Mouse (Mus musculus) heart, embryonic 13.5 days (tissue): ENCODE measurements at regions not wholly inside any gene's neighbourhood (a gene's known extent, or its start where the extent isn't known, plus 50 kb on each side); places are given as distances from the start of the nearest gene placed in this dataset.

Experiments used
- ATAC-seq: fragments of 200-750 bp; cut with Nextera tagmentation; 2 replicates; pipeline ENCODE4 v1.8.0; 2017; ENCODE audit warnings: moderate TSS enrichment; ENCODE audit not compliant: insufficient number of reproducible peaks, low FRiP score, low TSS enrichment; ENCODE audit errors: extremely low read depth
- H3K27ac ChIP-seq: fragments of 300-500 bp; sonication (generic); replicated peaks from 2 replicates; pipeline ENCODE4 v1.5.1; 2015; ENCODE audit warnings: moderate library complexity, mild to moderate bottlenecking, inconsistent platforms
- H3K27me3 ChIP-seq: fragments of 300-500 bp; sonication (generic); replicated peaks from 2 replicates; pipeline ENCODE4 v1.6.1; 2015; ENCODE audit warnings: mild to moderate bottlenecking, inconsistent platforms
- H3K36me3 ChIP-seq: fragments of 300-500 bp; sonication (generic); 2 replicates; pipeline ENCODE4 v1.6.1; 2015; ENCODE audit warnings: mild to moderate bottlenecking, inconsistent platforms
- H3K4me1 ChIP-seq: fragments of 300-500 bp; sonication (generic); 2 replicates; pipeline ENCODE4 v1.6.1; 2015; ENCODE audit warnings: inconsistent platforms
- H3K4me2 ChIP-seq: fragments of 300-500 bp; sonication (generic); 2 replicates; pipeline ENCODE4 v1.6.1; 2015; ENCODE audit warnings: inconsistent platforms, mild to moderate bottlenecking, moderate library complexity
- H3K4me3 ChIP-seq: fragments of 300-500 bp; sonication (generic); 2 replicates; pipeline ENCODE4 v1.5.1; 2015; ENCODE audit warnings: moderate library complexity, mild to moderate bottlenecking, inconsistent platforms
- H3K9ac ChIP-seq: fragments of 300-500 bp; sonication (generic); 2 replicates; pipeline ENCODE4 v1.6.1; 2015; ENCODE audit warnings: inconsistent platforms, mild to moderate bottlenecking, moderate library complexity
- H3K9me3 ChIP-seq: fragments of 300-500 bp; sonication (generic); 2 replicates; pipeline ENCODE4 v1.6.1; 2016; ENCODE audit warnings: inconsistent platforms
- WGBS: fragments of 180-500 bp; shearing (Covaris S2); methylation state at CpG from one replicate; pipeline ENCODE4 v1.1.7; 2015; ENCODE audit warnings: mixed read lengths; 5-methylcytosine and 5-hydroxymethylcytosine counted together

DNA sequence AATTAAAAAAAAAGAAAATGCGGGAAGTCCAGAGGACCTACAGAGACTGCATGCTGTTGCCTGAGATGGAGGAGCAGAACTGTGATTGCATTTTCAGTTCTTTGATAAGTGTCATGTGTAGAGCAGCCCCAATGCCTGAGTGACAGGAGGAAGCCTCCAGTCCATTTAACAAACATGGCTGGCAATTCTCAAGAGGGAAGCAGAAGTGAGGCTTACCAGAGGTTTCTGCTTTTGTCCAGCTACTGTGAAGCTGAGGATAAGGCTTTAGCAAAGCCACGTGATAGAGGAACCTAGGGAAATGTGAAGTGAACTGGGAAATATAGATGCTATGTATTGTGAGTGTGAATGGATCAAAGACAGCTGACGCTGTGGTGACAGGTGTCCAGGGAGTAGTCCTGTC, 56.6 kb downstream of the Sucnr1 start:
- H3K4me1 ChIP-seq: no peaks in the 10 kb centered on the region
- no peak overlapping the region for H3K27ac ChIP-seq
- no peaks in the 10 kb centered on the region for H3K36me3 ChIP-seq
- no peak overlapping the region for H3K4me2 ChIP-seq
- H3K9me3 ChIP-seq: no peaks in the 10 kb centered on the region
- no peak overlapping the region for H3K9ac ChIP-seq
- no peak overlapping the region for H3K4me3 ChIP-seq
- no peak for ATAC-seq
- WGBS: 62% methylated on average over 3 of the region's 3 CpGs
- H3K27me3 ChIP-seq: no peaks in the 10 kb centered on the region

DNA sequence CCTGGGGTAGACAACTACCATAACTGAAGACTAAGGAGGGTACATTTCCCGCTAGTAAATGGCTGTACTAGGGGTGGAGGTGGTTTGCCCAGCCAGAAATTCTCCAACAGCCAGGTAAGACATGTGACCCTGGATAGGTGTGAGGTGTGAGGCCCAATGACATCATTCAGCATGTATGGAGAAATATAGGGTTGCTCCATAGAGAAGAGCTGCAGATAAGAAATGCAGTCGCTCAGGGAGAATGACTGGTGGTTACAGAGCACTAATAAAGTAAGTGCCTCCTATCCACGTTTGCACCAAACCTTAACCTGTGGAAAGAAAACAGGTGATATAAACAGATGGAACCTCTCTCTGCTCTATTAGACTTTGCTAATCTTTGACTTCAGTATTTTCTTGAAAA, 78.2 kb downstream of the Sucnr1 start:
- no peaks in the 10 kb centered on the region for H3K27me3 ChIP-seq
- ATAC-seq: no peak
- 76% methylated on average over 3 of the region's 3 CpGs for WGBS

DNA sequence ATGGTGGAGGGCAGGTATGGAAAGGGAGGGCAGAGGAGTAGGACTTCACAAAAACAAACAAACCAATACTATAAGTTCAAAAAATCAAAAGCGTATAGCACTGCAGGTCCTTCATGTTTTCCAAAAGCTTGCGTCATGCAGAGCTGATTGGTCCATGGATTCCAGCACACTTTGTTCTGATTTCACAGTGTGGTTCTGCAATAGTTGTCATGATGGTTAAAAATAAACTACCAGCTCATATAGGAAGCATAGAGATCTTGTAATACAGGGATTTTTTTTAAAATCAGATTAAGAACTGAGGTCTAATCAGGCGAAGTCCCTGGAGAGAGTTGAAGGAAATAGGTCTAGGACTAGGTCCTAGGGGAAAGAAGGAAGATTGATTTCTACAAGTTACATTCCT, 86.0 kb downstream of the Sucnr1 start:
- Histone ChIP-seq H3K4me1 (peaks cover 13% of the 10 kb centered on the region), H3K27ac (no peak overlapping the region), H3K36me3 (no peaks in the 10 kb centered on the region), H3K4me2 (no peak overlapping the region), H3K4me3 (no peak overlapping the region), H3K9ac (no peak overlapping the region), H3K9me3 (no peaks in the 10 kb centered on the region), H3K27me3 (no peaks in the 10 kb centered on the region)
- WGBS: 83% methylated on average over 3 of the region's 3 CpGs
- no peak for ATAC-seq

More for the DNA sequence above, 78.2 kb downstream of the Sucnr1 start:
- Histone ChIP-seq H3K4me3 (no peak overlapping the region), H3K27ac (no peak overlapping the region), H3K9ac (no peak overlapping the region), H3K4me1 (no peaks in the 10 kb centered on the region), H3K4me2 (no peak overlapping the region), H3K36me3 (no peaks in the 10 kb centered on the region), H3K9me3 (no peaks in the 10 kb centered on the region)

DNA sequence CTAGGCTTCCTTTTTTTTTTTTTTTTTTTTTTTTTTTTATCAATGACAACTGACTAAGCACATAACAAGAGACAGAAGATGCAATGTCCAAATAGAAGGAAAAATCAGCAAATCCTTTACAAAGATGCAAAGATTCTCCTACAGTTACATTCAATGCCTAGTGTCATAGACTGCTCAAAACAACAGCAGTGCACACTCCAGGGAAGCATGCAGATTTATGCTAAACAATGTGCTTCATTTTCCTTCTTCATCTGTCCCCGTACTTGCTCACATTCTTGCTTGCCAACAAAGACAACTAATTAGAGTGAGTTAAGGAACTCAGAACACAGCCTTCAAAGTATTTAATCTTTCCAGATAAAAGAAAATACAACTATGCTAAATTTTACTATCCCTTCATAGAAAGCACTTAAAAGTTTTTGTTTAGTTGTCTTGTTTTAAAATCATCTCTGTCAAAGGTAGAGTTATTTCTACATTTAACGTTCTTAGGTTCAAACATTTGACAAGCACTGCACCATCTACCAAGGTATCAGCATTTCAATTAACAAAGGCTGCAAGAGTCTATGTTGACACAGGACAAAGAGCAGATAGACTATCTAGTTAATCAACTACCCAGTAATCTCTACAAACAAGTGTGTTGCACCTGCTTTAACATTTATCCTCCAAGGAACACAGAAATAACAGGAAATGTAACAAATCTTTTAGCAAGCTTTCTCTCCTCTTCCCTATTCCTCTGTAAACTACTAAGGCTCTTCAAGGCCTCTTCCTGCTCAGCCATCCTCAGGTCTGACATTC, 86.7 kb downstream of the Sucnr1 start:
- WGBS: 35% methylated on average over 2 of the region's 2 CpGs
- H3K27me3 ChIP-seq: no peaks in the 10 kb centered on the region
- peaks cover 13% of the 10 kb centered on the region for H3K4me1 ChIP-seq
- H3K9ac ChIP-seq: no peak overlapping the region
- no peak overlapping the region for H3K4me2 ChIP-seq
- H3K9me3 ChIP-seq: no peaks in the 10 kb centered on the region
- ATAC-seq: no peak
- no peak overlapping the region for H3K27ac ChIP-seq
- no peak overlapping the region for H3K4me3 ChIP-seq
- no peaks in the 10 kb centered on the region for H3K36me3 ChIP-seq

DNA sequence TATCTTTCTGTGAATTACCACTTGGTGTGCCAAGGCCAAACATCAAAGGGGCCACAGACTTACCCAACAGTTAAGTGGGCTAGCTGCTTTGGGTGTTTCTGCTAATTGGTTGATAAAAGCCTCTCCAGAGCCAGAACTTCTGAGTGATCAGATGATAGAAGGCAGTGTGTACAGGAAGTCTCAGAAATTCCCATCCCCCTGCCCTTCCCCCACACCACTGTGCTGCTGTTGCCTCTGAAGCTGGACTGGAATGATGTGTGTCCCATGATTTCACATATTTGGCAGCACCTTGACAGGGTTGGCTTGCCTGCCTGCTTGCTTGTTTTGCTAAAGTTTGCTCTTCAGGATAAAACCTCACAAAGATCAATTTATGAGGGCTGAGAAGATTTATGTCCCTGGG, 87.9 kb downstream of the Sucnr1 start:
- Histone ChIP-seq H3K27me3 (no peaks in the 10 kb centered on the region), H3K4me1 (peaks cover 13% of the 10 kb centered on the region), H3K9me3 (no peaks in the 10 kb centered on the region), H3K27ac (no peak overlapping the region), H3K4me2 (no peak overlapping the region), H3K36me3 (no peaks in the 10 kb centered on the region), H3K9ac (no peak overlapping the region), H3K4me3 (no peak overlapping the region)
- no peak for ATAC-seq

DNA sequence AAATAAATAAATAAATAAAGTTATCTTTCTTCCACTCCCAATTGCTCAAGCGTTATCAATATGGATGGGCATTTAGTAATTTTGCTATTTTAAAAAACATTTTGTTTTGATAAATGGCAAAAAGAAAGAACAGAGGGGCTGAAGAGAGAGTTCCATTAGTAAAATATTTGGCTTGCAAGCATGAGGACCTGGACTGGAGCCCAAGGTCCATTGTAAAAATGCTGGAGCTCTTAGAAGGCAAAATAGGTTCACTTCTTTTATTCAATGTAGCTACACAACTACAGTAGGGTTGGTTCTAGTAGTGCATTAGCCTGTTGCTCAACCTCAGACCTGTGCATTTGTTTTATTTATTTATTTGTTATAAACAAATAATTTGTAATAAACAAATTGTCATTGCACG, 102.8 kb downstream of the Sucnr1 start:
- Histone ChIP-seq H3K4me3 (no peak overlapping the region), H3K4me2 (no peak overlapping the region), H3K9ac (no peak overlapping the region), H3K9me3 (no peaks in the 10 kb centered on the region), H3K27ac (no peak overlapping the region), H3K27me3 (no peaks in the 10 kb centered on the region), H3K36me3 (no peaks in the 10 kb centered on the region), H3K4me1 (no peaks in the 10 kb centered on the region)
- 81% methylated on average over 2 of the region's 2 CpGs for WGBS
- no peak for ATAC-seq

DNA sequence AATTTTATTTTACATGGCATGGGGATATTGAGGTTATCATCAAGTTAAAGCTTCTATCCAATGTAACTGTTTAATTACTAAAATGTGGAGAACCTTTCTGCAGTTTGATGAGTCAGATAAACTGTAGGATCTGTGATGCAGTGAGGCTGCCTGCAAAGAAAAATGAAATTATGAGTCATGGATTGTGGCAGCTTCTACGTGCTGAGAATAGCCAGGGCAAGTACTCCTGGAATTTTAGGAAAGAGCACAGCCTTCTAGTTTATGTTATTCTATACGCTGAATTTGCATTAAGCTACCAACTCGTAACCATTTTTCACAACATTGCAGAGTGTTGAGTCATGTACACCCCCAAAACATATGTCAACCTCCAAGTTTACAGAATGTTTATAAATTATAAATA, 114.4 kb downstream of the Sucnr1 start:
- no peak overlapping the region for H3K27ac ChIP-seq
- H3K4me2 ChIP-seq: no peak overlapping the region
- no peaks in the 10 kb centered on the region for H3K9me3 ChIP-seq
- no peaks in the 10 kb centered on the region for H3K4me1 ChIP-seq
- no peaks in the 10 kb centered on the region for H3K27me3 ChIP-seq
- no peaks in the 10 kb centered on the region for H3K36me3 ChIP-seq
- H3K4me3 ChIP-seq: no peak overlapping the region
- 85% methylated on average over 3 of the region's 3 CpGs for WGBS
- no peak overlapping the region for H3K9ac ChIP-seq
- no peak for ATAC-seq

DNA sequence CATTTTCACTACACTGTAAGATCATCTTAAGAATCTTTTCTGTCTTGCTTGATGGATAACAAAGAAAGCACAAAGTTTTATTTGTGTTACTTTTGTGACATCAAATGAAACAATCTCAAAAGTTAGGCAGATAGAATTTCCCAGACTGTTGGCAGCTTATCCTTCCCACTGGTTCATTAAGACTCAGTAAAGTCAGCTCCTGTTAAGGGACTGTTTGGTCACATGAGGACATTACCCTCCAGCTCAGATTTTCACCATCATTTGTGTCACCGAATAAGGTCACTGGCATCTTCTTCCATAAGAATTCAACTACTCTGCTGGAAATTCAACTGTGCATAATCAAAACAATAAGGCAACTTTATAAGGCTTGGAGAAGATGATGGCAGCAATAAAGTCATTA, 126.3 kb downstream of the Sucnr1 start:
- H3K4me1 ChIP-seq: no peaks in the 10 kb centered on the region
- no peak overlapping the region for H3K27ac ChIP-seq
- 74% methylated on average over 1 of the region's 1 CpGs for WGBS
- no peak overlapping the region for H3K4me2 ChIP-seq
- H3K9ac ChIP-seq: no peak overlapping the region
- H3K36me3 ChIP-seq: no peaks in the 10 kb centered on the region
- no peaks in the 10 kb centered on the region for H3K27me3 ChIP-seq
- no peaks in the 10 kb centered on the region for H3K9me3 ChIP-seq
- no peak overlapping the region for H3K4me3 ChIP-seq
- ATAC-seq: no peak

DNA sequence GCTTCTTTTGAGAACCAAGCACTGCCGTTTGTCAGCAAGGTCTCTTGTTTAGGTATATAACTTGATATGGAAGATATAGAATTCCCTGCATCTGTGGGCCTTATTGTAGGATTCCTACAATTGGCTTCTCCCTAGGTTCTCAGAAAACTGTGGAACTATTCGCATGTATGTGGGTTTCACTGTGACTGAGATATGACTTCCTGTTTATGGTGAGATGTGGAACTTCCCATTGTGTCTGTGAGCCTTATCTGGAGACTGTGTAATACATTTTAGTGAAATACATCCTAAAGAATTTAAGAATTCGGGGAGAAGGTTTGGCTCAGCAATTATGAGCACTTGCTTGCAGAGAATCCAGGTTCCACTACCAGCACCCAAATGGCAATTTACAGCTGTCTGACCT, 137.3 kb downstream of the Sucnr1 start:
- H3K4me3 ChIP-seq: no peak overlapping the region
- H3K27ac ChIP-seq: no peak overlapping the region
- no peak overlapping the region for H3K4me2 ChIP-seq
- no peaks in the 10 kb centered on the region for H3K4me1 ChIP-seq
- H3K9ac ChIP-seq: no peak overlapping the region
- H3K9me3 ChIP-seq: no peaks in the 10 kb centered on the region
- H3K27me3 ChIP-seq: no peaks in the 10 kb centered on the region
- ATAC-seq: no peak
- no peaks in the 10 kb centered on the region for H3K36me3 ChIP-seq
- WGBS: 43% methylated on average over 3 of the region's 3 CpGs

DNA sequence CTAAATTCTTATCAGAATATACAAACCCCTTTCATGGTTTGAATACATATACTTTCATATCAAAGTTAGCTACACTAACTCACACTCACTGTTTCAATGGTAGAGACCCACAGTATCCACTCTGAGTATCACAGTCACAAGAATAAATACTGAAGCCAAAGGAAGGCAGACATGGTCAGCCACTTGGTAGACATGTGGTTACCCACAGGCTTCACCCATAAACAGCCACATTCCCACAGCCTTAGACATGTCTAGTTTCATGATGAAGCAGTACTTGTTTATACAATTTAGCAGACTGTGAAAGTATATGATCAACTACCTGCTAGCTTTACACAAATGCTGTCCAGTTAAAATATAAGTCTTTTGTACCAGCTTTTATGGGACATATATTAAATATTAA, 159.0 kb downstream of the Sucnr1 start:
- Histone ChIP-seq H3K27ac (no peak overlapping the region), H3K4me1 (no peaks in the 10 kb centered on the region), H3K9ac (no peak overlapping the region), H3K36me3 (no peaks in the 10 kb centered on the region), H3K27me3 (no peaks in the 10 kb centered on the region), H3K4me3 (no peak overlapping the region), H3K4me2 (no peak overlapping the region), H3K9me3 (no peaks in the 10 kb centered on the region)
- no peak for ATAC-seq

DNA sequence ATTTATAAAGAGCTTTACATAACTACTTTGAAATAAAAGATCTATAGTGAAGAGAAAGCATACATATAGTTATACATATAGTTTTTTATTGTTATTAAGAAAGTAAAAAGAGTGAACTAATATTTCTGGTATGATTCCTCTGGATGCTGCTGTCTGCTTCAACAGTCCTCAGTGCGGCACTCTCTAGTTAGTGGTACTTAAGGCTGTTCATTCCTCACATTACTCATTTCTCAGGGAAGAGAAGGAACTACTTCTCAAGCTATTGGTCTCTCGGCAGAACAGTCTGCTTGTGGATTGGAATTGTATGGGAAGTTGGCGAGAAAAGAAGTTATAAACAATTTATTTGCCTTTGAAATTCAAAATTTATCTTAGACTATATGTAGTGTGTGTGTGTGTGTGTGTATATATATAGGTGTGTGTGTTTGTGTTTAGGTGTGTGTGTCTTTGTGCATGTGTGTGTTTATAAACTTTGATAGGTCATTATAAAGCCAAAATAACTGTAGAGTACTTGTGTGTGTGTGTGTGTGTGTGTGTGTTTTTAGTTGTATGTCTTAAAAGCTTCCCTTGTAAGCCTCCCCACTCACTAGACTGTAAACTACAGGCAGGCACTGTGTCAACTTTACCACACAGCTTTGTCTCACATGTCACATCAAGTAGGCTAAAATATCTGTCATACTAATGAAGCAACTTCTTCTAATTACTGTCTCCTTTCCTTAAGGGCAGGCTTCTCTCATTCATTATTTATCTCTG, 185.2 kb downstream of the Sucnr1 start:
- no peaks in the 10 kb centered on the region for H3K27me3 ChIP-seq
- no peaks in the 10 kb centered on the region for H3K4me1 ChIP-seq
- H3K9me3 ChIP-seq: peaks cover 6% of the 10 kb centered on the region; the same call in 1 of the 2 replicates
- no peak overlapping the region for H3K27ac ChIP-seq
- WGBS: 65% methylated on average over 3 of the region's 3 CpGs
- no peak overlapping the region for H3K4me3 ChIP-seq
- H3K36me3 ChIP-seq: no peaks in the 10 kb centered on the region
- no peak for ATAC-seq
- H3K4me2 ChIP-seq: no peak overlapping the region
- no peak overlapping the region for H3K9ac ChIP-seq
